Mouse (Mus musculus): ENCODE measurements around the gene Gm7995.
"Not testable (repeated sequence)": the region's sequence is repeated elsewhere in the genome, so short reads cannot be mapped to it uniquely, and the experiment has no call there.

Gene Gm7995

DNA sequence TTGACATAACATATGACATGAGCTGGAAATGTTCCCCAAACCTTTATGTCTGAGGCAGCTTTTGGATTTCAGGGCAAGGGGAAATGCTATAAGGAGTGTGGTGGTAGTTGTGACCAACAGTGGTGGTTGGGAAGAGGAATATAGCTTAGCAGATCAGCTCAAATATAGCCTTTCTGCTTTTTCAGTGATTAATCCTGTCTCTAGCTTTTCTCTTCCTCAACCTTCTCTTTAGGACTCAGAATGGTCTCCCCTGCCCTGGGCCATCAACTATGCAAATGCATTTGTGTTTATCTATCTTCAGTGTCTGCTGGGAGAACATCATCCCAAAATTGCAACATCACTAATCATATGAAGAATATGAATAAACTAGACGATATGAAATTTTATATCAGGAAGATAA is at the start of gene Gm7995:
Gm7995 (plus strand) TSS at position 301 of the 400 bp plus-strand sequence.
- DNase-seq, result not testable (repeated sequence)

DNA sequence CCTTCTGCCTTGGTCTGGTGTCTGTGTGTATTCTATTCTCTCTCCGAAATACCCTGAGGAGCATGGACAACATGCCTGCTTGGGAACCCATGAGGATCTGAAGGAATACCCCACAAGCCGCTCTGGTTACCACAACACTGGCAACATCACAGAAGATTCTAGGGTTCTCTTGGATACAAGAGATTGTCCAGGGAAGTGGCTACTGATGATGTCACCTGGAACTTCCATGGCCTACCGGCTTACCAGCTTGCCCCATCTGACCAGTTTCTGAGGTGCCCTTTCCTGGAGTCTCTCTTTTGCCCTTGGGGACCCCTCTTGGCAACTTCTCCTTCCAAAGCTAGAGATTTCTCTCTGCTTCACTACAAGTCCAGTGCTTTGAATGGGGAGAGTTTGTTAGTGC is 12.8 kb upstream of the Gm7995 start, which contains the start of gene Gm9611:
Gm9611 (minus strand) TSS at position 101 of the 400 bp plus-strand sequence.
- not testable (repeated sequence) for DNase-seq
